Mouse (Mus musculus): Measurements from ENCODE around the gene Cnga1. TPM values are rescaled to one million over a fixed set of nuclear protein-coding genes. Genes with fewer than 3 reads are reported as not detected.
"Not testable (repeated sequence)": the region's sequence is repeated elsewhere in the genome, so short reads cannot be mapped to it uniquely, and the experiment has no call there.

The Cnga1 gene
- polyA plus RNA-seq, 1 experiment from 2014 or later, result not detected

DNA sequence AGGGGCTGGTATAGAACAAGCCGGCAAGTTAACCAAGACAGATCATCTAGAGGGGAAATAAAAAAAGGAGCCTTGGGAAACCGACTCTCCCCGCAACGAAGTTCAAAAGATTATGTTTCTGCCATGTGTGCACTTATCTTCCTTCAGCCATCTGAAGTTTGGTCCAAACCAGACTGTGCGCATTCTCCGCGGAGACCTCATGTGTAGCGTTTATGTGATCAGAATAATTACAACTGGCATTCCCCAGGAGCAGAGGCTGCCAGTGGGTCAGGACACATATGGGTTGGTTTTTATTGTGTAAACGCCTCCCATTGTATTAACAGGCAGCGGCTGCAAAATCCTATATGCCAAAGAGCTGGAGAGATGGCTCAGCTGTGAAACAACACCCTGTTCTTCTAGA lies 64.5 kb downstream of the Cnga1 start:
- H3K4me1 ChIP-seq; H3K4me3 ChIP-seq; H3K9me3 ChIP-seq; H3K27ac ChIP-seq; H3K9ac ChIP-seq; ATAC-seq (ENCODE audit: insufficient number of reproducible peaks, insufficient read depth, low FRiP score, low TSS enrichment); H3K36me3 ChIP-seq: not testable (repeated sequence)
- Histone ChIP-seq H3K27me3 (peaks cover 12% of the 10 kb centered on the region), H3K4me2 (replicated peaks) (peak overlapping the region; percentile 78)
- 24% methylated on average over 10 of the region's 10 CpGs for WGBS

DNA sequence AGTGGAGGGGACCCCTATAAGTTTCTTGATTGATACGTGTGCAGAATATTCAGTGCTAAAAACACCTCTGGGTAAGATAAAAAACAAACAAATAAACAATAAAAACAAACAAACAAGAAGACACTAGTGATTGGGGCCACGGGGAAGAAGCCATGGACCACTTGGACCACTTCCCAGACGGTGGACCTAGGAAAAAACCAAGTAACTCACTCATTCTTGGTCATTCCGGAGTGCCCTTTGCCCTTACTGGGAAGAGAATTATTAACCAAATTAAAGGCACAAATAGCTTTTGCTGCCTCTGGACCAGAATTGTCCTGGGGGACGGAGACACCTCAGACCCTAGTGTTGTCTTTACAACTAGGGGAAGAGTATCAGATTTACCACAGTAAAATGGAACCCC lies 78.5 kb downstream of the Cnga1 start:
- H3K4me2 ChIP-seq (replicated peaks), result no peak overlapping the region
- no peak overlapping the region for H3K9ac ChIP-seq
- H3K9me3 ChIP-seq, result no peaks in the 10 kb centered on the region
- no peak for ATAC-seq (ENCODE audit: insufficient number of reproducible peaks, insufficient read depth, low FRiP score, low TSS enrichment)
- no peaks in the 10 kb centered on the region for H3K27me3 ChIP-seq
- no peak overlapping the region for H3K27ac ChIP-seq
- H3K4me1 ChIP-seq, result no peaks in the 10 kb centered on the region
- WGBS, result 84% methylated on average over 5 of the region's 5 CpGs
- H3K36me3 ChIP-seq, result no peaks in the 10 kb centered on the region
- no peak overlapping the region for H3K4me3 ChIP-seq

DNA sequence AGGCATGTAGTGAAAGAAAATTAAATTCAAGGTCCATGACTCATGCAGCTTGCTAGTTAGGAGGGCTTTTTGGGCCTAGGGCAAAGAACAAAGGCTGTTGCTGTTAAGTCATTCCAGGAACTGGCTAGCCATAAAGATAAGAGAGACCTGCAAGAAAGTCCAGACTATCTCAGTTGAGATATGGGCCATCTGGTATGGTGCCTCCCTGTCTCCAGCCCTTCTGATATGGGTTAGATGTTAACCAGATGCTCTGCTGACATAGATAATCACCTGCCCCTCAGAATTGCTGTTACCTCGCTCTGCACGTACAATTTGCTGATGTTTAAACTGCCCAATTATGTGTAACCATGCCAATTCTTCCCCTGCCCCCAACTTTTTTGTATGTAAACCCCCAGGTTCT lies 80.9 kb downstream of the Cnga1 start:
- not testable (repeated sequence) for H3K4me3 ChIP-seq; H3K27me3 ChIP-seq; H3K4me2 ChIP-seq (replicated peaks); H3K9me3 ChIP-seq; H3K27ac ChIP-seq; H3K36me3 ChIP-seq; ATAC-seq (ENCODE audit: insufficient number of reproducible peaks, insufficient read depth, low FRiP score, low TSS enrichment); H3K9ac ChIP-seq; H3K4me1 ChIP-seq
- 67% methylated on average over 2 of the region's 2 CpGs for WGBS

DNA sequence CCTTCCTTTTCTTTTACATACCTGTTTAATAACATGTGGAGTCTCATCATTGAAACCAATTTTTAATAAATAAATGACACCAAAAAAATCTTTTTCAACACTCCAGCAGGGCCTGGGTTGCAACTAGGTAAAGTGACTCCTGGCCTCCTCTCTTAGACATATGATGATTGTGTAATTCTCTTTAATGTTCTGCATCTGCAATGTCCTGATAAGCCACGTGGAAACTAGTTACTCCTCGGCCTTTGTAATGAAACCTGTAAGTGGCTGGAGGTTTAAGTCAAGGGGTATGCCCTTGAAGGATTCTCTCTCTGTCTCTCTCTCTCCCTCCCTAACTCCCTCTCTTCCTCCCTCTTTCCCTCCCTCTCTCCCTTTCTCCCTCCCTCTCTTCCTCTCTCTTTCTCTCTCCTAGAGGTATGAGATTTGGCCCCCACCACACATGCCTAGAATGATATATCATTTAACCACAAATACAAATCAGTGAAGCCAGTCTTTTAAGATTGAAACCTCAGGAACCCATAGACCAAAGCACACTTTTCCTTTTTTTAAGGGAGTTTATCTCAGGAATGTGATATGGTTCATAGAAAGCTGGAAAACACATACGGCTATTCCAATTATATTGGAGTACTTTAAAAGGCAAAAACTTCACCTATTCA lies 83.0 kb downstream of the Cnga1 start:
- ATAC-seq (ENCODE audit: insufficient number of reproducible peaks, insufficient read depth, low FRiP score, low TSS enrichment), result no peak
- Histone ChIP-seq H3K9me3 (no peaks in the 10 kb centered on the region), H3K27ac (no peak overlapping the region), H3K4me1 (peaks cover 5% of the 10 kb centered on the region; the same call in 1 of the 2 replicates), H3K4me2 (replicated peaks) (no peak overlapping the region), H3K9ac (no peak overlapping the region), H3K36me3 (no peaks in the 10 kb centered on the region), H3K27me3 (no peaks in the 10 kb centered on the region), H3K4me3 (no peak overlapping the region)
- 74% methylated on average over 3 of the region's 3 CpGs for WGBS

DNA sequence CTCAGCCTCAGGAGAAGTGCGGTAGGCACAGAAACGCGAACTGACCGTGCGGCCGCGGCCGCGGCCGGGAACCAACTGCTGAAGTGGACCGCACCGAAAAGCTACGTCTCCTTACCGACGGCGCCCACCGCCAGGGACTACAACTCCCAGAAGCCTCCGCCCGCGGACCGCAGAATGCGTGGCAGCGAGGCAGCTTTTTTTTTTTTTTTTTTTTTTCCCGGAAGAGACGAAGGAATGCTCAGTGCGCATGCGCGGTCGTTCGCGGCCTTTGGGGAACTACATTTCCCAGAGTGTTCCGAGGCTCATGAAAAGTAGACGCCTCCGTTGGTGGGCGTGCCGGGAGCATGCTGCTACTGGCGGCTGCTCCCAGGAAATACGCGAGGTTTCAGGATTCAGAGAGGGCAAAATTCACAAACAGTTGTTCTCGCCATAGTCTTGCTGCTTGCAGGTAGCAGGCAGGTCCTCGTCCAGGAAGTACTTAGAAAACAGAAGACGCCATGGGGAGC lies 84.5 kb downstream of the Cnga1 start, which contains the start of gene Nfxl1:
Gene Nfxl1 (minus strand): TSS at position 141 of the 506 bp plus-strand sequence.
- H3K4me2 ChIP-seq (replicated peaks), result peak within 1 kb of the TSS; percentile 81
- H3K9me3 ChIP-seq, result no peaks in the 10 kb centered on the region
- H3K27ac ChIP-seq, result peak within 1 kb of the TSS; percentile 63; the same call in 1 of the 2 replicates
- peak within 1 kb of the TSS; percentile 90 for H3K4me3 ChIP-seq
- under 1% methylated on average over 42 of the region's 42 CpGs for WGBS
- H3K9ac ChIP-seq, result peak within 1 kb of the TSS; percentile 90
- no peaks in the 10 kb centered on the region for H3K27me3 ChIP-seq
- 0 out of 2 replicates have a peak, but pooled peaks cover 6% of the 10 kb centered on the region for H3K36me3 ChIP-seq
- ATAC-seq (ENCODE audit: insufficient number of reproducible peaks, insufficient read depth, low FRiP score, low TSS enrichment), result peak; percentile 96
- H3K4me1 ChIP-seq, result peaks cover 5% of the 10 kb centered on the region; the same call in 1 of the 2 replicates

DNA sequence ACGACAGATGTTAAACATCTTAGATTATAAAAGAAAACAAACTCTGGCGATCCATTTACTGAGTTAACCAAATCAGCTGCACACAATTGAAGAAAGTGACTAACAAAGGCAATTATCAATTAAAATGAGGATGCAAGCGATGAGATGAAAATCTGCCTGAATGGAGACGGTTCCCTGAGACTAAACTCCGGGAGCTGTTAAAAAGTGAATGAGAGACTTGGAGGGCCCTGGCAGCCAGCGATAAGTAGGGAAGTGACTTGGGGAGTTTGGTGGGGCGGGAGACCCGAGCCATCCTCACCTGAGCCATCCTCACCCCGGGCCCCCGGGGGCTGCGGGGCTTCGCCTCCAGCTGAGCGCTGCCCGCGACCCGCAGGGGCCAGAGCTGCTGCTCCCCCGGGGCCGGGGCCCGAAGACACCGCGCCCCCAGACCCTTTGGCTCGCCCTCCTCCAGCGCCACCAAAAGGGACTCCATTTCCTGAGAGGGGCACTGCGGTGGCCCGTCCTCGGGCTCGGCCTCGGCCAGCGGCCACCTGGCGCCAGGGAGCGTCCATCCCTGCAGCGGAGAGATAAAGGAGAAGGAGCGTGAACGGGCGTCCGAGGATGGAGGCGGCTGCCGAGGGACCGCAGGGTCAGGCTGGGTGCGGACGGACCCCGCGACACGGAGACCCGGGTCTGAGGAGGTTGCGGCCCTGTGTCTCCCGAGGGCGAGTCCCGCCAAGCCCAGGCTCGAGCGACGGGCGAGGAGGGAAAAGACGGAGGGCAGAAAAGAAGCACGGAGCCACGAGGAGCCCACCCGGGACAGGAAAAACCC lies 85.2 kb downstream of the Cnga1 start:
- Histone ChIP-seq H3K9ac (peak overlapping the region; percentile 90), H3K4me3 (peak overlapping the region; percentile 90), H3K9me3 (no peaks in the 10 kb centered on the region), H3K27ac (peak overlapping the region; percentile 63; the same call in 1 of the 2 replicates), H3K27me3 (no peaks in the 10 kb centered on the region), H3K4me2 (replicated peaks) (peak overlapping the region; percentile 81), H3K36me3 (0 out of 2 replicates have a peak, but pooled peaks cover 8% of the 10 kb centered on the region), H3K4me1 (peaks cover 5% of the 10 kb centered on the region; the same call in 1 of the 2 replicates)
- peak; percentile 78 for ATAC-seq (ENCODE audit: insufficient number of reproducible peaks, insufficient read depth, low FRiP score, low TSS enrichment)
- WGBS, result under 1% methylated on average over 57 of the region's 57 CpGs

DNA sequence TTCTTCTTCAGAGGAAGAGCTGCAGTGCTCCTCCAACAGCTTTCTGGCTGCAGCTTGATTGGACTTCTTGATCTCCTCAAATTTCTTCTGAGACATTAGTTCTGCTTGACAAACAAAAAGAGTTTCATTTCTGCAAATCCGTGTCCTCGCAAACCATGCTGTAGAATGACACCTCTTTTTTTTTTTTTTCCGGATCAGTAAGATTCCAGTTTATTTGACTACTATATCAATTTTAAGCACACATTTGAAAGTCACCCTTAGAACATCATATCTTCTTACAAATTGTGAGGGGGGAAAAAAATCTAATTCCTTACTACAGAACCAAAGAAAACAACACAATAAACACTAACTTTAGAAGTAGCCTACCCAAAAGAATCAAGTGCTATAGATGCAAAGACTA lies 87.8 kb downstream of the Cnga1 start:
- Histone ChIP-seq H3K4me1 (peaks cover 5% of the 10 kb centered on the region; the same call in 1 of the 2 replicates), H3K27ac (no peak overlapping the region), H3K9me3 (no peaks in the 10 kb centered on the region), H3K9ac (no peak overlapping the region), H3K27me3 (no peaks in the 10 kb centered on the region), H3K4me3 (no peak overlapping the region), H3K4me2 (replicated peaks) (no peak overlapping the region), H3K36me3 (0 out of 2 replicates have a peak, but pooled peaks cover 8% of the 10 kb centered on the region)
- WGBS, result 75% methylated on average over 3 of the region's 3 CpGs
- ATAC-seq (ENCODE audit: insufficient number of reproducible peaks, insufficient read depth, low FRiP score, low TSS enrichment), result no peak

Other genes with a start within 250 kb of the Cnga1 start
- gene Corin, start 139.8 kb downstream of the Cnga1 start, polyA plus RNA-seq (2016; fragmentation: Nextera tagmentation; extraction: Ambion mirVana), result 4.8 and 5.6 TPM in 2 replicates
- 28.0 and 30.2 TPM in 2 replicates for gene Nfxl1, start 84.6 kb downstream of the Cnga1 start, polyA plus RNA-seq (2016; fragmentation: Nextera tagmentation; extraction: Ambion mirVana)
- 4.4 and 4.6 TPM in 2 replicates for gene Zar1, start 63.0 kb downstream of the Cnga1 start, polyA plus RNA-seq (2016; fragmentation: Nextera tagmentation; extraction: Ambion mirVana)
- gene Gm5868, start 56.7 kb downstream of the Cnga1 start, polyA plus RNA-seq (2016; fragmentation: Nextera tagmentation; extraction: Ambion mirVana), result 1.2 TPM in 2 replicates
- 0.56 and 1.1 TPM in 2 replicates for gene Nipal1, start 3.5 kb upstream of the Cnga1 start, polyA plus RNA-seq (2016; fragmentation: Nextera tagmentation; extraction: Ambion mirVana)
- gene Txk, start 108.5 kb upstream of the Cnga1 start, polyA plus RNA-seq (2016; fragmentation: Nextera tagmentation; extraction: Ambion mirVana), result 0.12 TPM in 1 of 2 replicates, not detected in the other
- 3.3 and 5.2 TPM in 2 replicates for gene Tec, start 224.2 kb upstream of the Cnga1 start, polyA plus RNA-seq (2016; fragmentation: Nextera tagmentation; extraction: Ambion mirVana)

Data from embryonic facial prominence, embryonic 12.5 days (tissue).